Mouse (Mus musculus) stomach, postnatal 0 days (tissue): Measurements from ENCODE around the gene Eif4e3.

Source experiments
- CTCF ChIP-seq: IDR thresholded peaks from 2 replicates; pipeline ENCODE4 v1.5.1; 2016; ENCODE audit warnings: antibody characterized with exemption, low read depth, mild to moderate bottlenecking, moderate library complexity
- EP300 ChIP-seq: optimal IDR thresholded peaks from 2 replicates; pipeline ENCODE3; 2016; ENCODE audit warnings: antibody characterized with exemption

DNA sequence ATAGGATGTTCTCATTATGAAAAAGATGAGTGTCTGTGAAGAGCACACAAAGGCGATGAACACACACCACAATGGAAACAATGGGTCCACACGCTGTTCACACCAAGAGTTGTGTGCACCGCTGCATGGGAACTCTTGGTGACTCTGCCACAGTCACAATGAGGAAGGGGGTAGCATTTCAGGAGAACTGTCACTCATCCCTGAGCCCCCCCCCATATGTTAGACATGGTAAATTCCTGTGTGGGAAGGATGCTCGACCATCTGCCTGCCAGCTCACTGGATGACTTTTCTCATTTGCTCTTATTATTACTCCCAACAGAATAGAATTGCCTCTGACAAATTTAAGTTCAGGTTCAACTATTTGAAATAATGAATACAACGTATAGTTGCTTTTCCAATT lies 34.9 kb downstream of the Eif4e3 start:
- TF ChIP-seq EP300 (no peak), CTCF (no peak)
